Mouse (Mus musculus) forebrain, embryonic 11.5 days (tissue): Measurements from ENCODE around the gene Cd34. TPM values are rescaled to one million over a fixed set of nuclear protein-coding genes. Genes with fewer than 3 reads are reported as not detected.

ENCODE experiments used
- ATAC-seq: fragments of 200-750 bp; cut with Nextera tagmentation; replicated peaks from 2 replicates; pipeline ENCODE4 v1.8.0; 2017; ENCODE audit warnings: moderate TSS enrichment; ENCODE audit not compliant: low FRiP score
- DNase-seq: peaks from one replicate; pipeline ENCODE4 v3.0.0-alpha.2; 2017; ENCODE audit warnings: low spot score
- H3K27ac ChIP-seq: fragments of 300-500 bp; sonication (generic); 2 replicates; pipeline ENCODE4 v1.5.1; 2014; ENCODE audit warnings: low read depth, low read length
- H3K27me3 ChIP-seq: fragments of 300-500 bp; sonication (generic); 2 replicates; pipeline ENCODE4 v1.6.1; 2014; ENCODE audit warnings: mild to moderate bottlenecking, low read length, mixed read lengths; ENCODE audit not compliant: control insufficient read depth, insufficient read depth
- H3K36me3 ChIP-seq: fragments of 300-500 bp; sonication (generic); 2 replicates; pipeline ENCODE4 v1.6.1; 2014; ENCODE audit warnings: mild to moderate bottlenecking, low read length, moderate library complexity, mixed read lengths; ENCODE audit not compliant: control insufficient read depth, insufficient read depth
- H3K4me1 ChIP-seq: fragments of 300-500 bp; sonication (generic); replicated peaks from 2 replicates; pipeline ENCODE4 v1.6.1; 2014; ENCODE audit warnings: low read length, mixed read lengths; ENCODE audit not compliant: control insufficient read depth, insufficient read depth
- H3K4me2 ChIP-seq: fragments of 300-500 bp; sonication (generic); 2 replicates; pipeline ENCODE4 v1.6.1; 2014; ENCODE audit warnings: low read depth, mild to moderate bottlenecking, low read length, moderate library complexity, mixed read lengths; ENCODE audit not compliant: severe bottlenecking
- H3K4me3 ChIP-seq: fragments of 300-500 bp; sonication (generic); 2 replicates; pipeline ENCODE4 v1.5.1; 2014; ENCODE audit warnings: low read depth, low read length
- H3K9ac ChIP-seq: fragments of 300-500 bp; sonication (generic); 2 replicates; pipeline ENCODE4 v1.6.1; 2014; ENCODE audit warnings: low read length
- H3K9me3 ChIP-seq: fragments of 300-500 bp; sonication (generic); 2 replicates; pipeline ENCODE4 v1.6.1; 2016; ENCODE audit warnings: low read length, mixed read lengths; ENCODE audit not compliant: control insufficient read depth
- WGBS: fragments of 180-500 bp; shearing (Covaris S2); extraction: QIAGEN DNeasy Blood & Tissue Kit; methylation state at CpG from one replicate; pipeline ENCODE4 v1.1.7; 2014; 5-methylcytosine and 5-hydroxymethylcytosine counted together
- polyA plus RNA-seq: library from polyadenylated mRNA; unstranded; fragments of >200 nt; fragmentation: Nextera tagmentation; extraction: Ambion mirVana; gene quantifications from 2 replicates; pipeline ENCODE4 v1.2.1, GENCODE M21; 2014

Gene Cd34
- polyA plus RNA-seq, 1 experiment from 2014 or later: 51.0 TPM

- ATAC-seq: no peak
- 80% methylated on average over 1 of the region's 1 CpGs for WGBS
These were observed 65.6 kb downstream of the Cd34 start for GRCm38 (mm10) chr1:195004194-195004593.

GRCm38 (mm10) chr1:195006267-195006666, 67.6 kb downstream of the Cd34 start:
- Histone ChIP-seq H3K4me1 (no peaks in the 10 kb centered on the region), H3K4me2 (no peak overlapping the region), H3K27me3 (no peaks in the 10 kb centered on the region), H3K36me3 (no peaks in the 10 kb centered on the region), H3K9me3 (no peaks in the 10 kb centered on the region), H3K9ac (no peak overlapping the region), H3K4me3 (no peak overlapping the region), H3K27ac (no peak overlapping the region)
- ATAC-seq: no peak
- DNase-seq: no peak

More at GRCm38 (mm10) chr1:195004194-195004593, 65.6 kb downstream of the Cd34 start:
- Histone ChIP-seq H3K27me3 (no peaks in the 10 kb centered on the region), H3K9me3 (no peaks in the 10 kb centered on the region), H3K27ac (no peak overlapping the region), H3K4me2 (no peak overlapping the region), H3K4me3 (no peak overlapping the region), H3K36me3 (no peaks in the 10 kb centered on the region), H3K4me1 (no peaks in the 10 kb centered on the region), H3K9ac (no peak overlapping the region)
- no peak for DNase-seq

Other genes with a start within 250 kb of the Cd34 start
- 0.64 and 1.5 TPM in 2 replicates for gene Cd46, start 153.4 kb downstream of the Cd34 start, polyA plus RNA-seq
- 40.0 and 40.7 TPM in 2 replicates for gene Cr1l, start 192.8 kb downstream of the Cd34 start, polyA plus RNA-seq
- gene Cr2, start 237.9 kb downstream of the Cd34 start, polyA plus RNA-seq: 0.56 and 0.67 TPM in 2 replicates